Mouse (Mus musculus) liver, adult 2 months (tissue): ENCODE measurements around the gene Rab11fip4. TPM values are rescaled to one million over a fixed set of nuclear protein-coding genes. Genes with fewer than 3 reads are reported as not detected.

Experiments
- DNase-seq: peaks from one replicate; pipeline ENCODE4 v3.0.0-alpha.2; 2011; ENCODE audit warnings: low read depth, low spot score; ENCODE audit errors: extremely low read depth
- H3K27ac ChIP-seq: fragments of 200-500 bp; replicated peaks from 2 replicates; pipeline ENCODE4 v1.5.1; 2012; ENCODE audit warnings: low read depth, mild to moderate bottlenecking, control low read depth, inconsistent platforms, low read length; ENCODE audit not compliant: insufficient read depth
- H3K27me3 ChIP-seq: fragments of 200-500 bp; 2 replicates; pipeline ENCODE4 v1.6.1; 2012; ENCODE audit warnings: mild to moderate bottlenecking, moderate library complexity, low read length, inconsistent platforms; ENCODE audit not compliant: control insufficient read depth, insufficient read depth
- H3K36me3 ChIP-seq: fragments of 200-500 bp; 2 replicates; pipeline ENCODE4 v1.6.1; 2012; ENCODE audit warnings: low read length, inconsistent platforms; ENCODE audit not compliant: control insufficient read depth, insufficient read depth
- H3K4me1 ChIP-seq: fragments of 200-500 bp; 2 replicates; pipeline ENCODE4 v1.6.1; 2011; ENCODE audit warnings: low read length; ENCODE audit not compliant: control insufficient read depth, insufficient read depth
- H3K4me3 ChIP-seq: fragments of 200-500 bp; 2 replicates; pipeline ENCODE4 v1.5.1; 2011; ENCODE audit warnings: low read depth, mild to moderate bottlenecking, control low read depth, low read length, moderate library complexity; ENCODE audit not compliant: insufficient read depth
- H3K79me2 ChIP-seq: fragments of 200-500 bp; 2 replicates; pipeline ENCODE4 v1.6.1; 2012; ENCODE audit warnings: inconsistent platforms, mild to moderate bottlenecking, low read length, moderate library complexity; ENCODE audit not compliant: control insufficient read depth, insufficient read depth
- H3K9ac ChIP-seq: fragments of 200-500 bp; 2 replicates; pipeline ENCODE4 v1.6.1; 2012; ENCODE audit warnings: low read depth, mild to moderate bottlenecking, control low read depth, inconsistent platforms, low read length
- CTCF ChIP-seq: fragments of 200-500 bp; IDR thresholded peaks from 2 replicates; pipeline ENCODE4 v1.5.1; 2011; ENCODE audit warnings: low read depth, low read length, control low read depth
- POLR2A ChIP-seq: fragments of 200-500 bp; IDR thresholded peaks from 2 replicates; pipeline ENCODE4 v1.6.1; 2011; ENCODE audit warnings: low read length, control low read depth; ENCODE audit not compliant: insufficient read depth; ENCODE audit errors: extremely low read depth
- WGBS: fragments of 180-500 bp; shearing (Covaris S2); methylation state at CpG from one replicate; pipeline ENCODE4 v1.1.7; 2018; 5-methylcytosine and 5-hydroxymethylcytosine counted together
- polyA plus RNA-seq: library from polyadenylated mRNA; depleted of rRNA; stranded (reverse); fragments of >200 nt; gene quantifications from 2 replicates; pipeline ENCODE4 v1.2.3, GENCODE M21; 2012; rRNA removed
- total RNA-seq: library from RNA; depleted of rRNA; stranded (reverse); fragments of >200 nt; gene quantifications from 2 replicates; pipeline ENCODE4 v1.2.3, GENCODE M21; 2014; rRNA removed

Rab11fip4 gene
- total and polyA plus RNA-seq, 2 experiments: 3.1 to 8.1 TPM

DNA sequence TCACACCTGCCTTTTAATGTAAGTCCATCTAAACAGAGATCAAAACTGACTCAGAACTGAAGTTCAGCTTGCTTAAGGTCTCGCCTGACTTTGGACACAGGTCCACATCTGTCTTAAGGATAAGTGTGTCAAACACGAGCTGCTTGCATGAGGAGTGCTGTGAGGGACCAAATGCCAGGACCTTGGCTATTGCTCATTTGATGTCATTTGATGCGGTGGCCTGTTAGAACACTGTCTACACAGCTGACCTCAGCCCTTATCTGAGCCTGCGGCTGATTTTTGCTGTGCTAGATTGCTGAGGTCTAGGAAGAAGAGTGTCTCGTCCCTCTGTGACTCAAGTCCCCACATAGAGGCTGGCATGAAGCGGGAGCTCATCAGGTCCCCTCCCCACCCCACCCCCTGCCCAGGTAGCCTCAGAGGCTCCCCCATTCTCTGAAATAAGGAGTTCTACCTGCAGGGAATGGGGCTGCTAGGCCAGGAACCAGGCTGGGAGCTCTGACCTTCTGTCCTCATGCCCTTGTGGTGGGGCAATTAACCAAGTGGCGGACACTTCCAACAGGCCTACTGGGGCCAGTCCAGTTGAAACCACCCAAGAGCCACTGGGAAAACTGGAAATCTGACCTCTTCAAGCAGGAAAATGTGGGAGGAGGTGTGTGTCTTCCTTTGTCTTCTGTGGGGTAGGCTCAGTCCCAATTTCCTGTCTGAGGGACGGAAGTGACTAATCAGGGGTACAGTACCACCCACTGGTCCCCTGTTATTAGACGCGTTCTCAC is 149.9 kb downstream of the Rab11fip4 start:
- Histone ChIP-seq H3K4me3 (no peak overlapping the region), H3K79me2 (no peaks in the 10 kb centered on the region), H3K4me1 (peaks cover 23% of the 10 kb centered on the region), H3K9ac (no peak overlapping the region), H3K36me3 (no peaks in the 10 kb centered on the region), H3K27ac (no peak overlapping the region), H3K27me3 (no peaks in the 10 kb centered on the region)
- WGBS: 89% methylated on average over 10 of the region's 10 CpGs
- no peak for TF ChIP-seq POLR2A
- TF ChIP-seq CTCF: no peak
- DNase-seq: no peak

DNA sequence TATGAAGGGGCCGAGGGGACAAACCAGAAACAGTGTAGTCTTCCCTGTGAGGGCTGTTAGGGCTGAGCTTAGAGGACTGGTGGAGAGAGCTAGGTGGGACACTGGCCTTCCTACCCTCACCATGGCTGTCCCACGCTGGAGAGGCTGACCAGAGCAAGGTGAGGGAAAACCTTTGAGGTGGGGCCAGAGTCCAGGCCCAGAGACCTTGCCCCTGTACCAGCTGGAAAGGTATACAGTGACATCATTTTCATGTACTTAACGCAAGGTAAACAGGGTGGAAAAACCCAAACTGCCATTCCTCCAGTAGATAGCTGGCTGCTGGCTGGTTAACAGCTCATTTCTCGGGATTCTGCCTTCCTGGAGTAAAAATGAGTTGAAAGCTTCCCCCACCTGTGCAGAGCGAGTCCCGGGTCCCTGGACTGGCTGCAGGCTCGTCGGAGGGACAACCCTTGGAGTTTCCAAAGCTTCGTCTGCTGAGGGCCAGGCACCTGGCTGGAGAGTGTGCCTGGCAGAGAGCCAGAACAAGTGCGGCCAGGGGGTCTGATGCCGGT is 155.6 kb downstream of the Rab11fip4 start:
- H3K27ac ChIP-seq: peak overlapping the region; percentile 97
- no peaks in the 10 kb centered on the region for H3K27me3 ChIP-seq
- H3K4me3 ChIP-seq: peak overlapping the region; percentile 59
- peak overlapping the region; percentile 67 for H3K9ac ChIP-seq
- no peaks in the 10 kb centered on the region for H3K79me2 ChIP-seq
- no peaks in the 10 kb centered on the region for H3K36me3 ChIP-seq
- peak; percentile 97 for DNase-seq
- TF ChIP-seq POLR2A (peak; percentile 63; the same call in 1 of the 2 replicates), CTCF (no peak)
- H3K4me1 ChIP-seq: peaks cover 15% of the 10 kb centered on the region
- WGBS: 31% methylated on average over 11 of the region's 11 CpGs

Other genes starting within 250 kb of the Rab11fip4 start
- gene Omg, start 87.1 kb upstream of the Rab11fip4 start, total RNA-seq: not detected in 2 replicates
- not detected in 2 replicates for gene Omg, start 87.1 kb upstream of the Rab11fip4 start, polyA plus RNA-seq
- 0.54 and 0.65 TPM in 2 replicates for gene Evi2b, start 67.5 kb upstream of the Rab11fip4 start, total RNA-seq
- gene Evi2b, start 67.5 kb upstream of the Rab11fip4 start, polyA plus RNA-seq: 1.1 and 2.6 TPM in 2 replicates
- gene Evi2, start 60.6 kb upstream of the Rab11fip4 start, total RNA-seq: 0.13 and 0.18 TPM in 2 replicates
- 0.04 and 0.23 TPM in 2 replicates for gene Evi2, start 60.6 kb upstream of the Rab11fip4 start, polyA plus RNA-seq
- gene Evi2a, start 60.6 kb upstream of the Rab11fip4 start, total RNA-seq: 2.1 and 2.6 TPM in 2 replicates
- 0.72 and 1.5 TPM in 2 replicates for gene Evi2a, start 60.6 kb upstream of the Rab11fip4 start, polyA plus RNA-seq